Mouse (Mus musculus): ENCODE measurements at regions not wholly inside any gene's neighbourhood (a gene's known extent, or its start where the extent isn't known, plus 50 kb on each side); places are given as distances from the start of the nearest gene placed in this dataset.

DNA sequence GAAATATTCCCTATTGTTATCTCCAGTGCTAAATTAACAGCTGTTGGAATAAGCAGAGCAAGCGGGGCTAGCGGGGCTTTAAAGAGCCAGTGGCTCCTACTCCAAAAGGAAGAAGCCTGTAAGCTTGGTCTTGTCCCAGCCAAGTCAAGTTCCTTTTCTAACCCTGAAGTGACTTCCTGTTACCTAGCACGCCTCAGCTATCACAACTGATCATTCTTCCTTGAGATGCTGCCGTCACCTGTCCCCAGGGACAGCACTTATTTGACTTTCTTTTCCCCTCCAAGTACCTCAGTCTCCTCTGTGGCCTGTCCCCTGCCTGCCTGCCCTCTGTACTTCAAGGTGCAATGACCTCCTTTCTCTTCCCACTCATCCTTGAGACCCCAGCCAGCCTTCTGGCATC lies 57.4 kb upstream of the Cpeb4 start:
- no peaks in the 10 kb centered on the region for H3K27me3 ChIP-seq (ENCODE audit: control insufficient read depth, insufficient read depth, low read length)
- ATAC-seq (ENCODE audit: insufficient number of reproducible peaks, low FRiP score, low TSS enrichment, low read depth): no peak
- no peak overlapping the region for H3K27ac ChIP-seq (replicated peaks; ENCODE audit: low read depth, low read length)
- no peak overlapping the region for H3K9ac ChIP-seq (ENCODE audit: low read length)
- no peak overlapping the region for H3K4me3 ChIP-seq (ENCODE audit: low read depth, low read length)
- 79% methylated on average over 4 of the region's 4 CpGs for WGBS
- no peaks in the 10 kb centered on the region for H3K9me3 ChIP-seq (ENCODE audit: control insufficient read depth, low read length)
- no peak for DNase-seq (ENCODE audit: low spot score)
- H3K4me2 ChIP-seq (ENCODE audit: low read depth, severe bottlenecking): no peak overlapping the region
- H3K4me1 ChIP-seq (ENCODE audit: control insufficient read depth, insufficient read depth, low read length): no peaks in the 10 kb centered on the region
- no peaks in the 10 kb centered on the region for H3K36me3 ChIP-seq (ENCODE audit: control insufficient read depth, insufficient read depth, low read length)

DNA sequence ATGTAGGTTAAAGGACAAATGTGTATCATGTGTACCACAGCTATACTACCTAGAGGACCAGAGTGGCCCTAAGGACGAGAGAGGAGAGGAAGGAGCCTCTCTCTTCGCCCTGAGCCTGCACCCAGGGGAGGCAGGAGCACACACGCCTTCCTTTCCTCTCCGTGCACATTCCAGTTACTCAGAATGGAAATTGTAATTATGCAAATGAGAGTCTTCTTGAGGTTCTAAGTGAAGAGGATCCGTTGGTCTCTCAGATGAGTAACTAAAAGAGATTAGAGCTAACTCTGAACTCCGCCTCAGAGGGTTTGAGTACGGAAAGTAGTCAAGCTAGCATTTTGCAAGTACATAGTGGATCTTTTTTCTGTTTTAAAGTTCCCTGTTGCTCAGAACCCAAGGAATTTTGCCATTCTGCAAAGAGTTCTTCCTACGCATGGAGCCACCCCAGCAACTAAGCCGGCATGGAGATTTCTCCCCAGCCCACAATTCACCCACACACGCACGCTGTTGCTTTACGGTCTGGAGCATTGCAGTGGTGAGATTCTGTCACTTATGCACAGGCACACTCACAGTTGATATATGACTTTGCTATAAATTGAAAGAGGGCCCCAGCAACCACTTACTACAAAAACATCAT lies 56.0 kb upstream of the Cpeb4 start:
- no peak for ATAC-seq (ENCODE audit: insufficient number of reproducible peaks, low FRiP score, low TSS enrichment, low read depth)
- H3K36me3 ChIP-seq (ENCODE audit: control insufficient read depth, insufficient read depth, low read length): no peaks in the 10 kb centered on the region
- no peaks in the 10 kb centered on the region for H3K4me1 ChIP-seq (ENCODE audit: control insufficient read depth, insufficient read depth, low read length)
- no peak overlapping the region for H3K4me2 ChIP-seq (ENCODE audit: low read depth, severe bottlenecking)
- H3K9me3 ChIP-seq (ENCODE audit: control insufficient read depth, low read length): no peaks in the 10 kb centered on the region
- no peak overlapping the region for H3K27ac ChIP-seq (replicated peaks; ENCODE audit: low read depth, low read length)
- DNase-seq (ENCODE audit: low spot score): no peak
- H3K9ac ChIP-seq (ENCODE audit: low read length): no peak overlapping the region
- H3K4me3 ChIP-seq (ENCODE audit: low read depth, low read length): no peak overlapping the region
- H3K27me3 ChIP-seq (ENCODE audit: control insufficient read depth, insufficient read depth, low read length): no peaks in the 10 kb centered on the region
- WGBS: 78% methylated on average over 12 of the region's 12 CpGs

DNA sequence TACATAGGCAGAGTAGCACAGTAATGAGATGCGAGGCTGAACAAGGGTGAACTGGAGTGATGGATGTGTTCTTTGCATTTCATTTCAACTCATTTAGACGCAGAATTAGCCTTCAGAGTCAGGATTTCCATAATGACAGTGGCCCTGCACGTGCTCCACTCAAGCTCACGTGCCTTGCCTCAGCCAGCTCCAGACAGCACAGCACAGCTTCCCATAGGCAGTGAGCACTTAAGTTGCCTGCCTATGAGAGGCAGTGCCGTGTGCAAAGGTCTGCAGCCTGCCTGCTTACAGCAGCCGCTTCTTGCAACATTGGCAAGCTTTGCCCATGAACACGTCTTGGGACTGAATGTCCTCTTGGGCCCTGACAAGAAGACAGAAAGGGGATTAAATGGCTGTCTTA lies 54.0 kb upstream of the Cpeb4 start:
- ATAC-seq (ENCODE audit: insufficient number of reproducible peaks, low FRiP score, low TSS enrichment, low read depth): no peak
- Histone ChIP-seq H3K27me3 (ENCODE audit: control insufficient read depth, insufficient read depth, low read length) (no peaks in the 10 kb centered on the region), H3K9me3 (ENCODE audit: control insufficient read depth, low read length) (no peaks in the 10 kb centered on the region), H3K27ac (replicated peaks; ENCODE audit: low read depth, low read length) (no peak overlapping the region), H3K4me2 (ENCODE audit: low read depth, severe bottlenecking) (no peak overlapping the region), H3K4me3 (ENCODE audit: low read depth, low read length) (no peak overlapping the region), H3K36me3 (ENCODE audit: control insufficient read depth, insufficient read depth, low read length) (no peaks in the 10 kb centered on the region), H3K9ac (ENCODE audit: low read length) (no peak overlapping the region), H3K4me1 (ENCODE audit: control insufficient read depth, insufficient read depth, low read length) (peaks cover 10% of the 10 kb centered on the region)
- 81% methylated on average over 7 of the region's 7 CpGs for WGBS
- no peak for DNase-seq (ENCODE audit: low spot score)

DNA sequence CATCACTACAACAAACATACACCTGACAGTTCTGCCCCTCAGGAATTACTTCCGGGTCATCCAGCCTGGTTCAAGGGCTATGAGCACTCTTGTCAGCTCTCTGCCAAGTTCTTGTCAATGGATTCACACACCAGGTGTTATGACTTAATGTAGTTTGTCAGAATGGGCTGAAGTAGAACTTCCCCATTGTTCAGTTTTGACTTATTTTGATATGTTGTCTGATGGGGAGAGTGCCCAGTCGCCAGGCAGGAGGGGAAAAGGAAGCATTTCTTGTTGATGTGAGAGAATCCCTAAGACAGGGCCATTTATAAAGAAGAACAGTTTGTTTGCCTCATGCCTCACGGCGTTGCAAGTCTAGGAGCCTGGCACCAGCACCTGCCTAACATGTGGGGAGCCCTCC lies 52.0 kb upstream of the Cpeb4 start:
- Histone ChIP-seq H3K36me3 (ENCODE audit: control insufficient read depth, insufficient read depth, low read length) (no peaks in the 10 kb centered on the region), H3K27me3 (ENCODE audit: control insufficient read depth, insufficient read depth, low read length) (no peaks in the 10 kb centered on the region), H3K4me3 (ENCODE audit: low read depth, low read length) (no peak overlapping the region), H3K27ac (replicated peaks; ENCODE audit: low read depth, low read length) (no peak overlapping the region), H3K9me3 (ENCODE audit: control insufficient read depth, low read length) (no peaks in the 10 kb centered on the region), H3K4me2 (ENCODE audit: low read depth, severe bottlenecking) (no peak overlapping the region), H3K9ac (ENCODE audit: low read length) (no peak overlapping the region), H3K4me1 (ENCODE audit: control insufficient read depth, insufficient read depth, low read length) (peaks cover 10% of the 10 kb centered on the region)
- no peak for ATAC-seq (ENCODE audit: insufficient number of reproducible peaks, low FRiP score, low TSS enrichment, low read depth)
- 88% methylated on average over 4 of the region's 4 CpGs for WGBS
- DNase-seq (ENCODE audit: low spot score): no peak

DNA sequence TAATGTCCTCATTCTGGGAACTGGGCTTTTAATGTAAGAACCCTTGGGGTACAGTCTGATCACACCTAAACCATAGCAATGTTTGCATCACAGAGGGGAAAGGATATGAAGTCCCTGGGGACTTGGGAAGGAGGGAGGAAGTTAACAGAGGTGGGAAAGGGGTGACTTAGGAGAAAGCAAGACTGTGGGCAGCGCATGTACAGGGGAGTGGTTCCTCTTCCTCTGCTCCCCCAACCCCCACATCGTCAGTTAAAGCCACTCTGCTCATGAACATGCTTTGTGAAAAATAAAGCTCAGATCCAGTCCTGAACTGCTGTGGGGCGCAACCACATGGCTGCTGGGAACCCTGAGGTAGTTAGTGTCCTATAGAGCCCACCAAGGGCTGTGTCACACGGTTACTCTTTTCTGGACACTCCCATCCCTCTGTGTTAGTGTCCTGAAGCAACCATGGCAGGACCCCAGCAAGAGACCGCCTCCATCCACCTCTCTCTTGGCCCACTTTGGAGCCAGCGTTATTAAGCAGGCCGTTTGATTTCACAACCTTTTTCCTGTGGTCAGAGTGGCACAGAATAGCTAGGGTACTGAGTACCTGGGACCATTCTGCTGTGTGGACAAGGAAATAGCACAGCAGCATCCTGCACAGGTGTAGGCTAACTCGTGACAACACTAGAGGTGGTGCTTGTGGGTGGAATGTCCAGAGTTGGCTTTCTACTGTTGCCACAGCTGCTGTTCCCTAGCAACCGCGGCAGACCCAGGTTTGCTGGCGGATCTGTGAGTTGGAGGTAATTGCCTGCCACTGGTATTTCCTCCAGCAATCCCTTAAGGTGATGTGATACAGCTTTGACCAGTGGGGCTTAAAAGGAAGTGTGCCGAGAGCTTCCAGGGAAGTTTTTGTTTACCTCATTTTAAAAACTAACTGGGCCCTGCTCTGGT lies 50.3 kb upstream of the Cpeb4 start:
- Histone ChIP-seq H3K4me3 (ENCODE audit: low read depth, low read length) (no peak overlapping the region), H3K36me3 (ENCODE audit: control insufficient read depth, insufficient read depth, low read length) (no peaks in the 10 kb centered on the region), H3K27me3 (ENCODE audit: control insufficient read depth, insufficient read depth, low read length) (no peaks in the 10 kb centered on the region), H3K9me3 (ENCODE audit: control insufficient read depth, low read length) (no peaks in the 10 kb centered on the region), H3K9ac (ENCODE audit: low read length) (no peak overlapping the region), H3K4me2 (ENCODE audit: low read depth, severe bottlenecking) (no peak overlapping the region), H3K27ac (replicated peaks; ENCODE audit: low read depth, low read length) (no peak overlapping the region), H3K4me1 (ENCODE audit: control insufficient read depth, insufficient read depth, low read length) (peaks cover 10% of the 10 kb centered on the region)
- DNase-seq (ENCODE audit: low spot score) (peak; percentile 64), ATAC-seq (ENCODE audit: insufficient number of reproducible peaks, low FRiP score, low TSS enrichment, low read depth) (peak; percentile 59)
- 51% methylated on average over 12 of the region's 12 CpGs for WGBS

All from limb, embryonic 11.5 days (tissue).